Mouse (Mus musculus) heart, postnatal 0 days (tissue): ENCODE results near the gene Mrto4.

Experiments used
- CTCF ChIP-seq: IDR thresholded peaks from 2 replicates; pipeline ENCODE4 v1.5.1; 2016; ENCODE audit warnings: antibody characterized with exemption, control low read depth, low read depth
- EP300 ChIP-seq: IDR thresholded peaks from 2 replicates; pipeline ENCODE4 v1.6.1; 2016; ENCODE audit warnings: antibody characterized with exemption, low read depth

- no peak for TF ChIP-seq EP300
- no peak for TF ChIP-seq CTCF
These were observed 42.7 kb downstream of the Mrto4 start for GRCm38 (mm10) chr4:139309651-139310050.
